Mouse (Mus musculus) embryonic facial prominence, embryonic 14.5 days (tissue): ENCODE results near the gene Atcay. TPM values are rescaled to one million over a fixed set of nuclear protein-coding genes. Genes with fewer than 3 reads are reported as not detected.
"Not testable (repeated sequence)": the region's sequence is repeated elsewhere in the genome, so short reads cannot be mapped to it uniquely, and the experiment has no call there.

Experiments
- ATAC-seq: fragments of 200-750 bp; cut with Nextera tagmentation; 2 replicates; pipeline ENCODE4 v1.8.0; 2017; ENCODE audit warnings: low read depth, moderate number of reproducible peaks, moderate TSS enrichment
- DNase-seq: peaks from one replicate; pipeline ENCODE4 v3.0.0-alpha.2; 2015; ENCODE audit warnings: low spot score
- H3K27ac ChIP-seq: fragments of 300-500 bp; sonication (generic); replicated peaks from 2 replicates; pipeline ENCODE4 v1.5.1; 2014; ENCODE audit warnings: low read depth, mild to moderate bottlenecking, low read length, moderate library complexity
- H3K27me3 ChIP-seq: fragments of 300-500 bp; sonication (generic); replicated peaks from 2 replicates; pipeline ENCODE4 v1.6.1; 2014; ENCODE audit warnings: low read length; ENCODE audit not compliant: control insufficient read depth, insufficient read depth
- H3K36me3 ChIP-seq: fragments of 300-500 bp; sonication (generic); 2 replicates; pipeline ENCODE4 v1.6.1; 2014; ENCODE audit warnings: low read length, mixed read lengths; ENCODE audit not compliant: control insufficient read depth, insufficient read depth
- H3K4me1 ChIP-seq: fragments of 300-500 bp; sonication (generic); 2 replicates; pipeline ENCODE4 v1.6.1; 2014; ENCODE audit warnings: antibody characterized with exemption, low read length; ENCODE audit not compliant: control insufficient read depth, insufficient read depth
- H3K4me2 ChIP-seq: fragments of 300-500 bp; sonication (generic); 2 replicates; pipeline ENCODE4 v1.6.1; 2014; ENCODE audit warnings: low read depth, mild to moderate bottlenecking, low read length, moderate library complexity, mixed read lengths
- H3K4me3 ChIP-seq: fragments of 300-500 bp; sonication (generic); 2 replicates; pipeline ENCODE4 v1.5.1; 2014; ENCODE audit warnings: low read depth, mild to moderate bottlenecking, low read length
- H3K9ac ChIP-seq: fragments of 300-500 bp; sonication (generic); 2 replicates; pipeline ENCODE4 v1.6.1; 2014; ENCODE audit warnings: low read depth, mild to moderate bottlenecking, low read length, moderate library complexity, mixed read lengths
- H3K9me3 ChIP-seq: fragments of 300-500 bp; sonication (generic); 2 replicates; pipeline ENCODE4 v1.6.1; 2016; ENCODE audit warnings: low read length; ENCODE audit not compliant: control insufficient read depth
- WGBS: fragments of 180-500 bp; shearing (Covaris S2); extraction: QIAGEN DNeasy Blood & Tissue Kit; methylation state at CpG from one replicate; pipeline ENCODE4 v1.1.7; 2014; 5-methylcytosine and 5-hydroxymethylcytosine counted together
- polyA plus RNA-seq: library from polyadenylated mRNA; unstranded; fragments of >200 nt; fragmentation: Nextera tagmentation; extraction: Ambion mirVana; gene quantifications from 2 replicates; pipeline ENCODE4 v1.2.1, GENCODE M21; 2014

Atcay gene
- polyA plus RNA-seq, 1 experiment from 2014 or later = 2.4 TPM

GRCm38 (mm10) chr10:81175936-81176465, 54.6 kb downstream of the Atcay start:
- Histone ChIP-seq H3K27me3 (no peaks in the 10 kb centered on the region), H3K27ac (peak overlapping the region; percentile 88), H3K9ac (peak overlapping the region; percentile 53), H3K4me3 (peak overlapping the region; percentile 94), H3K9me3 (no peaks in the 10 kb centered on the region), H3K36me3 (peaks cover 40% of the 10 kb centered on the region), H3K4me2 (peak overlapping the region; percentile 72), H3K4me1 (peaks cover 15% of the 10 kb centered on the region)
- DNase-seq = no peak
- peak; percentile 16 for ATAC-seq
- 4% methylated on average over 13 of the region's 13 CpGs for WGBS

- Histone ChIP-seq H3K4me2 (peak overlapping the region; percentile 72), H3K9ac (peak overlapping the region; percentile 56; the same call in 1 of the 2 replicates), H3K4me1 (peaks cover 15% of the 10 kb centered on the region), H3K27ac (peak overlapping the region; percentile 88), H3K36me3 (peaks cover 33% of the 10 kb centered on the region), H3K4me3 (peak overlapping the region; percentile 94)
- ATAC-seq, H3K9me3 ChIP-seq, H3K27me3 ChIP-seq: not testable (repeated sequence)
- 7% methylated on average over 4 of the region's 4 CpGs for WGBS
- peak; percentile 55 for DNase-seq
Measured at GRCm38 (mm10) chr10:81175345-81175701, 55.3 kb downstream of the Atcay start.

GRCm38 (mm10) chr10:81174617-81175344, 55.9 kb downstream of the Atcay start:
- no peaks in the 10 kb centered on the region for H3K27me3 ChIP-seq
- H3K9ac ChIP-seq = peak overlapping the region; percentile 56
- peaks cover 28% of the 10 kb centered on the region for H3K36me3 ChIP-seq
- no peaks in the 10 kb centered on the region for H3K9me3 ChIP-seq
- WGBS = 2% methylated on average over 29 of the region's 29 CpGs
- H3K27ac ChIP-seq = peak overlapping the region; percentile 88
- peak overlapping the region; percentile 72 for H3K4me2 ChIP-seq
- ATAC-seq = peak; percentile 73
- peaks cover 15% of the 10 kb centered on the region for H3K4me1 ChIP-seq
- peak; percentile 91 for DNase-seq
- peak overlapping the region; percentile 37 for H3K4me3 ChIP-seq

- 8% methylated on average over 21 of the region's 21 CpGs for WGBS
- H3K4me1 ChIP-seq = peaks cover 20% of the 10 kb centered on the region
- ATAC-seq = peak; percentile 20; the same call in 1 of the 2 replicates
- no peaks in the 10 kb centered on the region for H3K9me3 ChIP-seq
- H3K4me2 ChIP-seq = peak overlapping the region; percentile 49
- no peak overlapping the region for H3K4me3 ChIP-seq
- peak overlapping the region; percentile 60 for H3K9ac ChIP-seq
- H3K36me3 ChIP-seq = peaks cover 11% of the 10 kb centered on the region
- DNase-seq = peak; percentile 83
- H3K27me3 ChIP-seq = no peaks in the 10 kb centered on the region
- peak overlapping the region; percentile 88 for H3K27ac ChIP-seq
Measured at GRCm38 (mm10) chr10:81173132-81173531, 57.5 kb downstream of the Atcay start.

- H3K4me2 ChIP-seq = peak overlapping the region; percentile 36
- not testable (repeated sequence) for H3K4me3 ChIP-seq, H3K9me3 ChIP-seq, DNase-seq, H3K27me3 ChIP-seq, H3K36me3 ChIP-seq, H3K9ac ChIP-seq
- peak overlapping the region; percentile 65 for H3K27ac ChIP-seq
- peaks cover 24% of the 10 kb centered on the region for H3K4me1 ChIP-seq
- 34% methylated on average over 6 of the region's 14 CpGs for WGBS
- peak; percentile 19 for ATAC-seq
Measured at GRCm38 (mm10) chr10:81169411-81169900, 61.2 kb downstream of the Atcay start.

GRCm38 (mm10) chr10:81168521-81169244, 62.0 kb downstream of the Atcay start:
- peak overlapping the region; percentile 84 for H3K4me2 ChIP-seq
- peak overlapping the region; percentile 55 for H3K9ac ChIP-seq
- peak; percentile 95 for DNase-seq
- H3K27ac ChIP-seq = peak overlapping the region; percentile 71
- peak overlapping the region; percentile 91 for H3K4me3 ChIP-seq
- WGBS = 2% methylated on average over 29 of the region's 29 CpGs
- no peaks in the 10 kb centered on the region for H3K27me3 ChIP-seq
- peak; percentile 60 for ATAC-seq
- H3K4me1 ChIP-seq = peaks cover 20% of the 10 kb centered on the region
- H3K9me3 ChIP-seq = no peaks in the 10 kb centered on the region
- H3K36me3 ChIP-seq = peaks cover 6% of the 10 kb centered on the region

- Histone ChIP-seq H3K36me3 (peaks cover 12% of the 10 kb centered on the region), H3K9me3 (no peaks in the 10 kb centered on the region), H3K27me3 (no peaks in the 10 kb centered on the region), H3K4me1 (peaks cover 15% of the 10 kb centered on the region), H3K27ac (peak overlapping the region; percentile 71), H3K4me3 (peak overlapping the region; percentile 91), H3K9ac (peak overlapping the region; percentile 55), H3K4me2 (peak overlapping the region; percentile 84)
- 9% methylated on average over 5 of the region's 5 CpGs for WGBS
- ATAC-seq = peak; percentile 72
- DNase-seq = no peak
Measured at GRCm38 (mm10) chr10:81168087-81168431, 62.6 kb downstream of the Atcay start.

- Histone ChIP-seq H3K27me3 (no peaks in the 10 kb centered on the region), H3K9ac (peak within 1 kb of the TSS; percentile 85), H3K4me3 (peak within 1 kb of the TSS; percentile 91), H3K9me3 (no peaks in the 10 kb centered on the region), H3K27ac (peak within 1 kb of the TSS; percentile 71), H3K4me2 (peak within 1 kb of the TSS; percentile 84), H3K36me3 (peaks cover 15% of the 10 kb centered on the region), H3K4me1 (peaks cover 12% of the 10 kb centered on the region)
- ATAC-seq (peak; percentile 87), DNase-seq (peak; percentile 100)
- WGBS = under 1% methylated on average over 26 of the region's 64 CpGs
Measured at GRCm38 (mm10) chr10:81167200-81168086, 63.2 kb downstream of the Atcay start, which contains the start of gene Pias4. Gene Pias4 (minus strand): TSS chr10:81167923.
